Mouse (Mus musculus) liver, embryonic 16.5 days (tissue): ENCODE results near the gene Paics. TPM values are rescaled to one million over a fixed set of nuclear protein-coding genes. Genes with fewer than 3 reads are reported as not detected.
"Not testable (repeated sequence)": the region's sequence is repeated elsewhere in the genome, so short reads cannot be mapped to it uniquely, and the experiment has no call there.

Experiments
- ATAC-seq: fragments of 200-750 bp; cut with Nextera tagmentation; 2 replicates; pipeline ENCODE4 v1.8.0; 2017; ENCODE audit warnings: low read depth, mild to moderate bottlenecking, moderate number of reproducible peaks, moderate library complexity
- H3K27ac ChIP-seq: fragments of 300-500 bp; sonication (generic); 2 replicates; pipeline ENCODE4 v1.5.1; 2014; ENCODE audit warnings: mild to moderate bottlenecking, low read length
- H3K27me3 ChIP-seq: fragments of 300-500 bp; sonication (generic); 2 replicates; pipeline ENCODE4 v1.6.1; 2014; ENCODE audit warnings: low read depth, low read length, mixed read lengths; ENCODE audit not compliant: control insufficient read depth, insufficient read depth
- H3K36me3 ChIP-seq: fragments of 300-500 bp; sonication (generic); 2 replicates; pipeline ENCODE4 v1.6.1; 2014; ENCODE audit warnings: mild to moderate bottlenecking; ENCODE audit not compliant: control insufficient read depth, insufficient read depth
- H3K4me1 ChIP-seq: fragments of 300-500 bp; sonication (generic); 2 replicates; pipeline ENCODE4 v1.6.1; 2014; ENCODE audit warnings: low read depth, low read length, mixed read lengths; ENCODE audit not compliant: control insufficient read depth
- H3K4me2 ChIP-seq: fragments of 300-500 bp; sonication (generic); 2 replicates; pipeline ENCODE4 v1.6.1; 2014; ENCODE audit warnings: low read depth, low read length, mixed read lengths
- H3K4me3 ChIP-seq: fragments of 300-500 bp; sonication (generic); 2 replicates; pipeline ENCODE4 v1.5.1; 2014; ENCODE audit warnings: low read depth, mild to moderate bottlenecking, low read length
- H3K9ac ChIP-seq: fragments of 300-500 bp; sonication (generic); 2 replicates; pipeline ENCODE4 v1.6.1; 2014; ENCODE audit warnings: low read depth, low read length
- H3K9me3 ChIP-seq: fragments of 300-500 bp; sonication (generic); replicated peaks from 2 replicates; pipeline ENCODE4 v1.6.1; 2016; ENCODE audit warnings: low read length; ENCODE audit not compliant: control insufficient read depth
- WGBS: fragments of 180-500 bp; shearing (Covaris S2); extraction: QIAGEN DNeasy Blood & Tissue Kit; methylation state at CpG from one replicate; pipeline ENCODE4 v1.1.7; 2014; ENCODE audit not compliant: insufficient replicate concordance; 5-methylcytosine and 5-hydroxymethylcytosine counted together
- polyA plus RNA-seq: library from polyadenylated mRNA; unstranded; fragments of >200 nt; fragmentation: Nextera tagmentation; extraction: Ambion mirVana; gene quantifications from 2 replicates; pipeline ENCODE4 v1.2.1, GENCODE M21; 2015

The Paics gene
- polyA plus RNA-seq, 1 experiment from 2014 or later = 139 TPM

DNA sequence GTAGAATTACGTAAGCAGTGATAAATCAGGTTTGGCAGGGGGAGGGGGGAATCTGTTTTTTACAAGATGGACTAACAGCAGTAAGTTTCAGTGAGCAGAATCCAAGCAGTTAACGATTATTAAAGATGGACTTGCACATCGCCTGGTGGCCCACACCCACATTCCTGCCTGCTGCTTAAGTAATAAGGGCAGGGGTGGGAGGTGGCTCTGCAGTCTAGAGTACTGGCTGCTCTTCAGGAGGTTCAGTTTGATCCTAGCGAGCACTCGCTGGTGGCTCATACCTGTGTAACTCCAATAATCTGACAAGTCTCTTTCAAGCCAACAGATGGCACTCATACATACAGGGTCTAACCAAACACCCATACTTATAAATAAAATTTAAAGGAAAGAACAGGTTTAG is 8.5 kb downstream of the Paics start:
- Histone ChIP-seq H3K36me3 (peaks cover 57% of the 10 kb centered on the region), H3K4me2 (no peak overlapping the region), H3K4me3 (no peak overlapping the region), H3K4me1 (peaks cover 9% of the 10 kb centered on the region), H3K27me3 (no peaks in the 10 kb centered on the region), H3K9ac (no peak overlapping the region), H3K27ac (no peak overlapping the region), H3K9me3 (no peaks in the 10 kb centered on the region)
- 77% methylated on average over 5 of the region's 5 CpGs for WGBS
- ATAC-seq = no peak

- no peaks in the 10 kb centered on the region for H3K4me1 ChIP-seq
- H3K36me3 ChIP-seq = peaks cover 57% of the 10 kb centered on the region
- whole genome bisulfite sequencing = 72% methylated on average over 11 of the region's 11 CpGs
- no peak overlapping the region for H3K27ac ChIP-seq
- ATAC-seq = no peak
- H3K9ac ChIP-seq = no peak overlapping the region
- no peaks in the 10 kb centered on the region for H3K27me3 ChIP-seq
- H3K4me2 ChIP-seq = no peak overlapping the region
- H3K4me3 ChIP-seq = no peak overlapping the region
- H3K9me3 ChIP-seq = no peaks in the 10 kb centered on the region
These were observed 11.4 kb downstream of the Paics start for GRCm38 (mm10) chr5:76962545-76962944.

DNA sequence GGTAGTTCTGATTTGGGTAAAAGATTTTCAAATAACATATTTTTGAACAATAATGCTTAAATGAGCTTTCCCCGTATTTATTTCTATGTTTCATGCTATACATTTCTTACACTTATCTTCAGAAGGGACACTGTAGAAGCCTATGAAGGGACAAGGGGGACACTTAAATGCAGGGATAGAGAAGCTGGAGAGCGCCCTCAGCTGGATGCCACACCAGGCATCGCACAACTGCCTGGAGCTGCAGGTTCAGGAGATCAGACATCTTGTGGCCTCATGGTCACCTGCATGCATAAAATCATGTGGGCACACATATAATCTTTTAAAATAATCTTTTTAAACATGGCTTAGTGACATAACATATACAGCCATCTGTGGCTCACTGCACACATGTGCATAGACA is 13.5 kb downstream of the Paics start:
- H3K36me3 ChIP-seq = peaks cover 61% of the 10 kb centered on the region
- 76% methylated on average over 3 of the region's 3 CpGs for WGBS

GRCm38 (mm10) chr5:76969250-76969649 is 18.1 kb downstream of the Paics start:
- H3K36me3 ChIP-seq = peaks cover 29% of the 10 kb centered on the region
- no peaks in the 10 kb centered on the region for H3K27me3 ChIP-seq
- no peaks in the 10 kb centered on the region for H3K9me3 ChIP-seq
- H3K9ac ChIP-seq = no peak overlapping the region
- no peak overlapping the region for H3K27ac ChIP-seq
- ATAC-seq = no peak
- H3K4me1 ChIP-seq = peaks cover 4% of the 10 kb centered on the region; the same call in 1 of the 2 replicates
- 67% methylated on average over 5 of the region's 5 CpGs for WGBS
- no peak overlapping the region for H3K4me3 ChIP-seq
- no peak overlapping the region for H3K4me2 ChIP-seq

More for the DNA sequence above, 13.5 kb downstream of the Paics start:
- Histone ChIP-seq H3K27me3 (no peaks in the 10 kb centered on the region), H3K9ac (no peak overlapping the region), H3K4me3 (no peak overlapping the region), H3K4me1 (no peaks in the 10 kb centered on the region), H3K27ac (no peak overlapping the region), H3K4me2 (no peak overlapping the region), H3K9me3 (no peaks in the 10 kb centered on the region)
- ATAC-seq = no peak

GRCm38 (mm10) chr5:76971115-76971514 is 20.0 kb downstream of the Paics start:
- not testable (repeated sequence) for H3K9me3 ChIP-seq, ATAC-seq
- 36% methylated on average over 1 of the region's 1 CpGs for WGBS

GRCm38 (mm10) chr5:76973488-76973887 is 22.4 kb downstream of the Paics start:
- H3K4me1 ChIP-seq = peaks cover 12% of the 10 kb centered on the region
- peaks cover 10% of the 10 kb centered on the region for H3K36me3 ChIP-seq
- H3K27me3 ChIP-seq = no peaks in the 10 kb centered on the region
- no peak overlapping the region for H3K27ac ChIP-seq
- no peaks in the 10 kb centered on the region for H3K9me3 ChIP-seq
- 36% methylated on average over 3 of the region's 3 CpGs for WGBS
- H3K9ac ChIP-seq = no peak overlapping the region
- H3K4me3 ChIP-seq = peak overlapping the region; percentile 98
- peak overlapping the region; percentile 82 for H3K4me2 ChIP-seq
- no peak for ATAC-seq

More at GRCm38 (mm10) chr5:76971115-76971514, 20.0 kb downstream of the Paics start:
- H3K4me2 ChIP-seq, H3K4me3 ChIP-seq, H3K27ac ChIP-seq, H3K27me3 ChIP-seq, H3K9ac ChIP-seq: not testable (repeated sequence)
- H3K4me1 ChIP-seq = peaks cover 12% of the 10 kb centered on the region
- peaks cover 15% of the 10 kb centered on the region for H3K36me3 ChIP-seq

GRCm38 (mm10) chr5:76974207-76974553 is 23.1 kb downstream of the Paics start:
- WGBS = 3% methylated on average over 17 of the region's 17 CpGs
- H3K9me3 ChIP-seq = no peaks in the 10 kb centered on the region
- H3K9ac ChIP-seq = peak overlapping the region; percentile 95
- H3K27me3 ChIP-seq = no peaks in the 10 kb centered on the region
- peaks cover 12% of the 10 kb centered on the region for H3K4me1 ChIP-seq
- H3K4me2 ChIP-seq = peak overlapping the region; percentile 82
- ATAC-seq = peak; percentile 9; the same call in 1 of the 2 replicates
- no peak overlapping the region for H3K27ac ChIP-seq
- H3K36me3 ChIP-seq = peaks cover 7% of the 10 kb centered on the region
- peak overlapping the region; percentile 98 for H3K4me3 ChIP-seq

- peak within 1 kb of the TSS; percentile 90 for H3K27ac ChIP-seq
- peaks cover 11% of the 10 kb centered on the region for H3K36me3 ChIP-seq
- peak within 1 kb of the TSS; percentile 95 for H3K9ac ChIP-seq
- peak; percentile 90 for ATAC-seq
- peak within 1 kb of the TSS; percentile 98 for H3K4me3 ChIP-seq
- H3K27me3 ChIP-seq = no peaks in the 10 kb centered on the region
- H3K4me2 ChIP-seq = peak within 1 kb of the TSS; percentile 82
- under 1% methylated on average over 60 of the region's 60 CpGs for WGBS
- H3K4me1 ChIP-seq = peaks cover 12% of the 10 kb centered on the region
- H3K9me3 ChIP-seq = no peaks in the 10 kb centered on the region
These were observed 23.6 kb downstream of the Paics start, which contains the start of gene Srp72 for GRCm38 (mm10) chr5:76974554-76975285. TSS of gene Srp72 (plus strand) at chr5:76974683.

DNA sequence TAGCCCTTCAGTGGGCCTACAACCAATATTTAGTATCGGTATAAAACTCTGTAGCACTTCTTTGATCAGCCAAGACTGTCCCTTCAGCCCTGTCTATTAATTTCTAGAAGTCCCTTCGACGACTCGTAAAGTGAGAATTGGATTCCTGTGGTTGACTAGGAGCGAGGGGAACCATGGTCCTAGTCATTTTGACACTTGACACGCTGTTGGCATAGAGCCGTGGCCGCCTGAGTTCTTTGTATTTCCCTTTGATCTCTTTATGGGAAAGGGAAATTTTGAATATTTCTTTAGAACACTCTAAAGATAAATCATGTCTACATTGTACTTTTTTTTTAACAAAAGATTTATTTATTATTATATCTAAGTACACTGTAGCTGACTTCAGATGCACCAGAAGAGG is 24.6 kb downstream of the Paics start:
- Histone ChIP-seq H3K9ac (no peak overlapping the region; the same call in 1 of the 2 replicates), H3K4me1 (peaks cover 12% of the 10 kb centered on the region), H3K4me3 (peak overlapping the region; percentile 98), H3K4me2 (peak overlapping the region; percentile 82), H3K27ac (peak overlapping the region; percentile 23), H3K27me3 (no peaks in the 10 kb centered on the region), H3K9me3 (no peaks in the 10 kb centered on the region), H3K36me3 (peaks cover 16% of the 10 kb centered on the region)
- 81% methylated on average over 8 of the region's 8 CpGs for WGBS
- ATAC-seq = no peak
